Mouse (Mus musculus) kidney, embryonic 14.5 days (tissue): Measurements from ENCODE around the gene Dok3. TPM values are rescaled to one million over a fixed set of nuclear protein-coding genes. Genes with fewer than 3 reads are reported as not detected.

Experiments
- ATAC-seq: fragments of 200-750 bp; cut with Nextera tagmentation; 2 replicates; pipeline ENCODE4 v1.8.0; 2017; ENCODE audit warnings: moderate number of reproducible peaks, mild to moderate bottlenecking, moderate TSS enrichment, moderate library complexity; ENCODE audit not compliant: low FRiP score, low TSS enrichment
- H3K27ac ChIP-seq: fragments of 300-500 bp; sonication (generic); 2 replicates; pipeline ENCODE4 v1.5.1; 2014; ENCODE audit warnings: low read depth, mild to moderate bottlenecking, low read length, moderate library complexity, mixed read lengths
- H3K27me3 ChIP-seq: fragments of 300-500 bp; sonication (generic); 2 replicates; pipeline ENCODE4 v1.6.1; 2014; ENCODE audit warnings: mild to moderate bottlenecking, low read length; ENCODE audit not compliant: control insufficient read depth, insufficient read depth
- H3K36me3 ChIP-seq: fragments of 300-500 bp; sonication (generic); 2 replicates; pipeline ENCODE4 v1.6.1; 2014; ENCODE audit warnings: low read length, mixed read lengths; ENCODE audit not compliant: control insufficient read depth, insufficient read depth
- H3K4me1 ChIP-seq: fragments of 300-500 bp; sonication (generic); 2 replicates; pipeline ENCODE4 v1.6.1; 2014; ENCODE audit warnings: low read length, mixed read lengths; ENCODE audit not compliant: control insufficient read depth, insufficient read depth
- H3K4me2 ChIP-seq: fragments of 300-500 bp; sonication (generic); replicated peaks from 2 replicates; pipeline ENCODE4 v1.6.1; 2014; ENCODE audit warnings: low read depth, mild to moderate bottlenecking, low read length
- H3K4me3 ChIP-seq: fragments of 300-500 bp; sonication (generic); 2 replicates; pipeline ENCODE4 v1.5.1; 2014; ENCODE audit warnings: mild to moderate bottlenecking, low read length
- H3K9ac ChIP-seq: fragments of 300-500 bp; sonication (generic); 2 replicates; pipeline ENCODE4 v1.6.1; 2014; ENCODE audit warnings: low read depth, mild to moderate bottlenecking, low read length, moderate library complexity
- H3K9me3 ChIP-seq: fragments of 300-500 bp; sonication (generic); 2 replicates; pipeline ENCODE4 v1.6.1; 2016; ENCODE audit warnings: low read length; ENCODE audit not compliant: control insufficient read depth
- WGBS: fragments of 180-500 bp; shearing (Covaris S2); extraction: QIAGEN DNeasy Blood & Tissue Kit; methylation state at CpG from one replicate; pipeline ENCODE4 v1.1.7; 2014; 5-methylcytosine and 5-hydroxymethylcytosine counted together
- polyA plus RNA-seq: library from polyadenylated mRNA; unstranded; fragments of >200 nt; fragmentation: Nextera tagmentation; extraction: Ambion mirVana; gene quantifications from 2 replicates; pipeline ENCODE4 v1.2.1, GENCODE M21; 2014

The Dok3 gene
- polyA plus RNA-seq, 1 experiment from 2014 or later: 1.9 TPM

DNA sequence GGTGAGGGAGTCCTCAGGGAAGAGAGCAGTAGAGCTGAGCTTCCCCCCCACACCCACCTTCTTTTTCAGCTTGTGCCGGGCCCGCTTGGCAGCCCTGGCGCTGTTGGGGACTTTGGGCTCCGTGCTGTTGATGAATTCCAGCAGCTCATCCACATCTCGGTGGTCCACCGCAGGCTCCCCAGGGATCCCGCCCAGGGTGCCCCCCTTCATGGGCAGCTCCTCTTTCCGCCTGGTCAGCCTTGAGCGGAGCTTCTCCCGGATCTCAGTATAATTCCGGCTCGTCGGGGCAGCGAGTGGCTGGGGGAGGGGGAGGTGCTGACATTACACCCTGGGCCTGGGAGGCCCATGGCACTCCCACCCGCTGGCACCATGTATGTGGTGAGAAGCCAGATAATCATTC, 20.0 kb upstream of the Dok3 start:
- no peak overlapping the region for H3K4me3 ChIP-seq
- H3K9ac ChIP-seq: no peak overlapping the region
- no peak for ATAC-seq
- H3K4me2 ChIP-seq: no peak overlapping the region
- WGBS: 66% methylated on average over 15 of the region's 15 CpGs
- no peaks in the 10 kb centered on the region for H3K27me3 ChIP-seq
- no peaks in the 10 kb centered on the region for H3K9me3 ChIP-seq
- peaks cover 73% of the 10 kb centered on the region for H3K36me3 ChIP-seq
- no peak overlapping the region for H3K27ac ChIP-seq
- H3K4me1 ChIP-seq: no peaks in the 10 kb centered on the region

DNA sequence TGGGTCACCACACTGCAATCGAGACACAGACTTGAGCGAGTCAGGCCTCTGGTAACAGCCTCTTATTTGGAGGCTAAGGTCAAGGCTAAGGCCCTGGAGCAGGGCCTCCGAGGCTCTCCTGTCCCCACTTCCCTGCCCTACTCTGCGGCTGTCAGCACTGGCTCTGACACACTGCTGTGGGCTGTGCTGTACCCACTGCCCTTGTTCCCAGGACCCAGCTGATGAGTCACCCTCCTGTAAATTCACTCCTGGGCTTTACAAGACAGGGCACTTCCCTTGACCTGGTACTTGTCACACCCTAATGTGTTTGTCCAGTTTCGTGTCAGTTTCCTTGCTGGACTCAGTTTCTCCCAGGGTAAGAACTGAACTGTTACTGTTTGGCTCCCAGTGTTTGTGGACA, 19.3 kb upstream of the Dok3 start:
- Histone ChIP-seq H3K36me3 (peaks cover 73% of the 10 kb centered on the region), H3K27ac (no peak overlapping the region), H3K4me2 (no peak overlapping the region), H3K4me3 (no peak overlapping the region), H3K4me1 (no peaks in the 10 kb centered on the region), H3K27me3 (no peaks in the 10 kb centered on the region), H3K9me3 (no peaks in the 10 kb centered on the region), H3K9ac (no peak overlapping the region)
- WGBS: 90% methylated on average over 5 of the region's 5 CpGs
- ATAC-seq: no peak

DNA sequence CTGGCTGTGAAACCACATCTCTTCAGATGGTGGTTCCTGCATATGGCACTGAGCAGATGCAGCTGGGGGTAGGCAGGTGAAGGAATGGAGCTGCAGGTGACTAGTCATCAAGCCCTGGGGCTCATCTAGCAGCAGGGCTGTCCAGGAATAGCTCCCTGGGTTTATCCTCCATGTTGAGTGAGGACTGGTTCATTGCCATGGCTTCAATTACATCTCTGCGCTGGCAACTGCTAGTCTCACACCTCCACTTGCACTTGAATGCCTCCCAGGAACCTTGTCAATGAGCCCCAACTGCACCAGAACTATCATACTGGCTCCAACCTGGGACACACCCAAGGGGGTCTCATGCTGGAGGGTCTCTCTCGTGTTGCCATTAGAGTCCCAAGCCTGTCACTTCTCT, 18.8 kb upstream of the Dok3 start:
- WGBS: 87% methylated on average over 2 of the region's 2 CpGs
- Histone ChIP-seq H3K9me3 (no peaks in the 10 kb centered on the region), H3K27ac (no peak overlapping the region), H3K4me2 (no peak overlapping the region), H3K4me1 (no peaks in the 10 kb centered on the region), H3K27me3 (no peaks in the 10 kb centered on the region), H3K4me3 (no peak overlapping the region), H3K9ac (no peak overlapping the region), H3K36me3 (peaks cover 73% of the 10 kb centered on the region)
- ATAC-seq: no peak

DNA sequence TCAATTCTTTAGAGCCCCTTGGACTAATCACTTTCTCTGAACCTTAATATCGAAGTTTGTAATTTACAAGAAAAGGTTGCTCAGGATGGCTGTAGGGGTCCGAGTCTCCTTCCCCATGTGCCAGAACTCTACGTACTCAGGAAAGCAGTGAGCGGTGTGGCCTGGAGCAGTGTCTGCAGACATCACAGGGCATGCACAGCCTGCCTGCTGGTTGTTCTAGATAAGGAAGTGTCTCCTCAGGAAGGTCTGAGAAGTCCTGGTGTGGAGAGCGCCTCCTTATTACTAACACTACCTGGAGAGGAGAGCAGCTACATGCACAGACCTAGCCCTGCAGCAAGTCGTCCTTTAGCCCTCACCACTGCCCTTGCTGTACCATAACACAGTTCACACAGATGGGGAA, 15.7 kb upstream of the Dok3 start:
- H3K4me3 ChIP-seq: no peak overlapping the region
- H3K9ac ChIP-seq: no peak overlapping the region
- no peak overlapping the region for H3K4me2 ChIP-seq
- peaks cover 89% of the 10 kb centered on the region for H3K36me3 ChIP-seq
- no peak for ATAC-seq
- 90% methylated on average over 6 of the region's 6 CpGs for WGBS
- no peak overlapping the region for H3K27ac ChIP-seq
- no peaks in the 10 kb centered on the region for H3K27me3 ChIP-seq
- no peaks in the 10 kb centered on the region for H3K4me1 ChIP-seq
- H3K9me3 ChIP-seq: no peaks in the 10 kb centered on the region

DNA sequence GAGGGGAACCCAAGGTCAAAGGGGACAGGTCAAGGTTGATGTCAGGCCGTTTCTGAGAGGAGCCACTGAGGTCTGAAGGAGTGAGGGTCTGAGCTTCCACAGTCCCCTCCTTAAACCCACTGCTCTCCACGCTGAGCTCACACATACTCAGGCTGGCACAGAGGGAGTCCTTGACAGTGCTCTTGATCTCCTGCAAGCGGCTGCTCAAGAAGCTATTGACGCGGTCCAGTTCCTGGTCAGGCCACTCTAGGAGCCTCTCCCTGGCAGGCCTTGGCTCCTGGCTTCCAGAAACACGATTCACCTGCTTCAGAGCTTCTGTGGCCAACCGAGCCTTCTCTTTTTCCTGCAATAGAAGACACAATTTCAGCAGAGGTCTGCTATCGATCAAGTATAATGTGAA, 14.4 kb upstream of the Dok3 start:
- Histone ChIP-seq H3K4me2 (no peak overlapping the region), H3K9ac (no peak overlapping the region), H3K9me3 (no peaks in the 10 kb centered on the region), H3K27ac (no peak overlapping the region), H3K27me3 (no peaks in the 10 kb centered on the region), H3K4me1 (no peaks in the 10 kb centered on the region), H3K4me3 (no peak overlapping the region), H3K36me3 (peaks cover 93% of the 10 kb centered on the region)
- WGBS: 88% methylated on average over 8 of the region's 8 CpGs
- no peak for ATAC-seq

DNA sequence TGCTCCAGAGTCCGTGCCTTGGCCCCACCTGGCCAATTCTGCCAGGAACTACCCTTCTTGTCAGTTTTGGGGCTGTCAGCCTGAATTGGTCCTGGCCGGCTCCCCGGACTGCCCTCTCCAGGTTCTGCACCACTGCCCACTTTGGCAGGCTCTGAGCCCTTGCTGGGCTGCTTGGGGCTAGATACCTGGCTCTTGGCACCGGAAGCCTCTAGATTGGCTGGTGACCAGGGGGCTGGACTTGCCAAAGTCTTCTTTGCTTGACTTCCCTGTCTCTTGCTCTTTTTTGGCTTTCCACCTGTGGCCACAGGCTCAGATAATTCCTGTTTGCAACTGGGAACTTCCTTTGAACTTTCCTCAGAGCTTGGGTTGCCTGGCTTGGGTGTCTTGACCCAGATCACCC, 13.8 kb upstream of the Dok3 start:
- Histone ChIP-seq H3K4me2 (no peak overlapping the region), H3K27ac (no peak overlapping the region), H3K9ac (no peak overlapping the region), H3K9me3 (no peaks in the 10 kb centered on the region), H3K36me3 (peaks cover 98% of the 10 kb centered on the region), H3K4me3 (no peak overlapping the region), H3K27me3 (no peaks in the 10 kb centered on the region), H3K4me1 (no peaks in the 10 kb centered on the region)
- 90% methylated on average over 4 of the region's 4 CpGs for WGBS
- ATAC-seq: no peak

DNA sequence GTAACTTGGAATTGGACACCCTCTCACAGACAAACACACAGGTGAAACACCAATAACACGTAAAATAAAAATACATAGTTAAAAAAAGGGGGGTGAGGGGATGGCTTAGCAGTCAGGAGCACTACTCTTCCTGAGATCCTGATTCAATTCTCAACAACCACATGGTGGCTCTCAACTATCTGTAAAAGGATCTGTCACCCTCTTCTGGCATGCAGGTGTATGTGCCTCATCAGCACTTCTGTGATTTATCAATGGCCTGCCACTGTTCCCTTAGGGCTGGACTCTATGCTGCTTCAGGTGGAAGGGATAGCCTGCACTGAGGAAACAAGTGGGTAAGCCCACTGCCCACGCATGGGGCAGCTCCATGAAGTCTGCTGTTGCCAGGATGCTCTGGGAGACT, 11.8 kb upstream of the Dok3 start:
- Histone ChIP-seq H3K9ac (no peak overlapping the region), H3K9me3 (no peaks in the 10 kb centered on the region), H3K27ac (no peak overlapping the region), H3K4me2 (no peak overlapping the region), H3K36me3 (peaks cover 81% of the 10 kb centered on the region), H3K4me1 (no peaks in the 10 kb centered on the region), H3K27me3 (no peaks in the 10 kb centered on the region), H3K4me3 (no peak overlapping the region)
- ATAC-seq: no peak
- WGBS: 96% methylated on average over 2 of the region's 2 CpGs

DNA sequence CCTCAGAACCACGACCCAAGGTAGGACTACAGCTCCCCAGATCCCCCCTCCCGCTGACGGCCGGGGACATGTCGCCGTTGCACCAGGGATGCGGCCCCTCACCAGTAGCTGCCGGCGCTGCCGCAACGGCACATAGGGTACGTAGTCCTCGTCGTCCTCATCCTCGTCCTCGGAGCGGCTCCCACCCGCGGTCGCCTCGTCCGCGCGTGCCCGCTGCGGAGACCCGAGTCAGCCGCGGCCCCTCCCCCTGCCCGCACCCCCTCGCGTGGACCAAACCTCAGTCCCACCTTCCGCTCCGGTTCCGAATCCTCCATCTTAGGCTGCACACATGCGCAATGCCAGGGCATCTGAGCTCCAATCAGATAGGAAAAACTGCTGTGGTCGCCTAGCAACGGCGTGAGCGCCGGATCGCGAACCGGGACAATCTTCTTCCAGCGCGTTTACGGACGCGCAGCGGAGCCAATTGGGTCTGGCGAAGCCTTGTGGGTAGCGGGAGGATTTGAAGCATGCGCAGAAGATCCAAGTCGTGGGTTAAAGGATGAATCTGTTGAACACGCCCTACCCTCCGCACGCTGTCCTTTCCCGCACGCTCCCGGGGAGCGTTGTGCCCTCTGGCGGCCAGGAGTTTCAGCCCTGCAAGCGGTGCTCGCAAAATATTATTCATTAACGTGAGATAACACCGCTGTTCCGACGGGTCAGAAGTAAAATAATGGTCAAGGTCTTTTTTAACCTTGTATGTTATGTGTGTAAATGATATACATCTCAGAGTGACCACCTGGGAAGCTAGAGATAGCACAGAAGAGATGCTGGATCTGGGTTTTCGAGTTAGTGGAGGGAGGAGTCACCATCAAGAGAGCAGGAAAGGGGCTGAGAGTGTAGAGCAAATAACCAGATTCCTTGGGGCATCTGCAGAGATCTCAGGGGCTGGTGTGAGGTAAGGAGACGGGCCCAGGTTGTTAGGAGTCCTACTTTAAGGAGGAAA, 7.4 kb upstream of the Dok3 start, which contains the start of gene Ddx41:
Gene Ddx41, minus strand, starts transcription at position 465 of the 982 bp plus-strand sequence.
- H3K4me2 ChIP-seq: peak within 1 kb of the TSS; percentile 95
- no peaks in the 10 kb centered on the region for H3K27me3 ChIP-seq
- H3K4me3 ChIP-seq: peak within 1 kb of the TSS; percentile 82
- H3K4me1 ChIP-seq: peaks cover 10% of the 10 kb centered on the region
- peak; percentile 98 for ATAC-seq
- H3K27ac ChIP-seq: no peak within 1 kb of the TSS
- peaks cover 73% of the 10 kb centered on the region for H3K36me3 ChIP-seq
- peak within 1 kb of the TSS; percentile 72 for H3K9ac ChIP-seq
- H3K9me3 ChIP-seq: no peaks in the 10 kb centered on the region
- WGBS: 2% methylated on average over 70 of the region's 70 CpGs

DNA sequence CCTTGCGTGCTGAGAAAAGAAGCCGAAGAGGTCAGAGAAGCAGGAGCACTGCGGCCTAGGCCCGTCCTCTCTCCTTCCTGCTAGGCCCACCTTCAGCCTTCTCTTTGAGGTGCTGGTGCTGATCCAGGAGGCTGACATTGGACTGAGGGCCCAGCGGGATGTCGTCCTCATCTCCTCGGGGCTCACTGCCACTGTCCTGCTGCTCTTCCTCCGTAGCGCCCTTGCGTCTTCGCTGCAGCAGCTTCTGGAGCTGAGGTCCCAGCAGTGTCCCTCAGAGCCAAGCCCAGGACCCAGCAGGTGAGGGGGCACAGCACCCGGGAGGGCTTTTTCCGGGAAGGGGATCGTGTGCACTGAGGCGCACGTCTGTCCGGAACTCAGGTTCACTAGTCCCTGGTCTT, 6.7 kb upstream of the Dok3 start:
- H3K4me3 ChIP-seq: peak overlapping the region; percentile 82
- no peaks in the 10 kb centered on the region for H3K9me3 ChIP-seq
- H3K4me1 ChIP-seq: peaks cover 10% of the 10 kb centered on the region
- ATAC-seq: no peak; the same call in 1 of the 2 replicates
- 18% methylated on average over 14 of the region's 17 CpGs for whole genome bisulfite sequencing
- H3K36me3 ChIP-seq: peaks cover 72% of the 10 kb centered on the region
- no peak overlapping the region for H3K27ac ChIP-seq
- H3K27me3 ChIP-seq: no peaks in the 10 kb centered on the region
- H3K9ac ChIP-seq: peak overlapping the region; percentile 72
- peak overlapping the region; percentile 95 for H3K4me2 ChIP-seq
